Mouse (Mus musculus) heart, postnatal 0 days (tissue): Measurements from ENCODE around the gene Micu1. TPM values are rescaled to one million over a fixed set of nuclear protein-coding genes. Genes with fewer than 3 reads are reported as not detected.
A peak's percentile ranks its signal among the peaks of the same experiment; 100 is the strongest.

ENCODE experiments used
- ATAC-seq: fragments of 200-750 bp; cut with Nextera tagmentation; 2 replicates; pipeline ENCODE4 v1.8.0; 2017; ENCODE audit warnings: low read depth, moderate number of reproducible peaks, moderate library complexity; ENCODE audit not compliant: insufficient read depth
- DNase-seq: peaks from one replicate; pipeline ENCODE4 v3.0.0-alpha.2; 2016; ENCODE audit warnings: low spot score
- H3K27ac ChIP-seq: fragments of 300-500 bp; sonication (generic); 2 replicates; pipeline ENCODE4 v1.5.1; 2014; ENCODE audit warnings: low read depth, mild to moderate bottlenecking
- H3K27me3 ChIP-seq: fragments of 300-500 bp; sonication (generic); 2 replicates; pipeline ENCODE4 v1.6.1; 2014; ENCODE audit warnings: low read length, mixed read lengths; ENCODE audit not compliant: control insufficient read depth, insufficient read depth
- H3K36me3 ChIP-seq: fragments of 300-500 bp; sonication (generic); replicated peaks from 2 replicates; pipeline ENCODE4 v1.6.1; 2014; ENCODE audit warnings: low read length, mixed read lengths; ENCODE audit not compliant: control insufficient read depth, insufficient read depth
- H3K4me1 ChIP-seq: fragments of 300-500 bp; sonication (generic); 2 replicates; pipeline ENCODE4 v1.6.1; 2014; ENCODE audit warnings: antibody characterized with exemption; ENCODE audit not compliant: control insufficient read depth, insufficient read depth
- H3K4me2 ChIP-seq: fragments of 300-500 bp; sonication (generic); 2 replicates; pipeline ENCODE4 v1.6.1; 2014; ENCODE audit warnings: low read depth, mild to moderate bottlenecking, low read length, moderate library complexity
- H3K4me3 ChIP-seq: fragments of 300-500 bp; sonication (generic); 2 replicates; pipeline ENCODE4 v1.5.1; 2014; ENCODE audit warnings: low read depth, low read length
- H3K9ac ChIP-seq: fragments of 300-500 bp; sonication (generic); replicated peaks from 2 replicates; pipeline ENCODE4 v1.6.1; 2014; ENCODE audit warnings: low read depth, low read length, mixed read lengths
- H3K9me3 ChIP-seq: fragments of 300-500 bp; sonication (generic); replicated peaks from 2 replicates; pipeline ENCODE4 v1.6.1; 2016; ENCODE audit warnings: low read length; ENCODE audit not compliant: control insufficient read depth
- CTCF ChIP-seq: IDR thresholded peaks from 2 replicates; pipeline ENCODE4 v1.5.1; 2016; ENCODE audit warnings: antibody characterized with exemption, control low read depth, low read depth
- EP300 ChIP-seq: IDR thresholded peaks from 2 replicates; pipeline ENCODE4 v1.6.1; 2016; ENCODE audit warnings: antibody characterized with exemption, low read depth
- WGBS: fragments of 180-500 bp; shearing (Covaris S2); extraction: QIAGEN DNeasy Blood & Tissue Kit; methylation state at CpG from one replicate; pipeline ENCODE4 v1.1.7; 2014; 5-methylcytosine and 5-hydroxymethylcytosine counted together
- polyA plus RNA-seq: library from polyadenylated mRNA; unstranded; fragments of >200 nt; fragmentation: Nextera tagmentation; extraction: Ambion mirVana; gene quantifications from 2 replicates; pipeline ENCODE4 v1.2.1, GENCODE M21; 2015
- total RNA-seq: library from RNA; depleted of rRNA; stranded (reverse); fragments of >200 nt; gene quantifications from 2 replicates; pipeline ENCODE4 v1.2.3, GENCODE M21; 2014; ENCODE audit warnings: low replicate concordance

The Micu1 gene
- total and polyA plus RNA-seq, 2 experiments from 2014 or later, result 23.9 to 25.0 TPM

DNA sequence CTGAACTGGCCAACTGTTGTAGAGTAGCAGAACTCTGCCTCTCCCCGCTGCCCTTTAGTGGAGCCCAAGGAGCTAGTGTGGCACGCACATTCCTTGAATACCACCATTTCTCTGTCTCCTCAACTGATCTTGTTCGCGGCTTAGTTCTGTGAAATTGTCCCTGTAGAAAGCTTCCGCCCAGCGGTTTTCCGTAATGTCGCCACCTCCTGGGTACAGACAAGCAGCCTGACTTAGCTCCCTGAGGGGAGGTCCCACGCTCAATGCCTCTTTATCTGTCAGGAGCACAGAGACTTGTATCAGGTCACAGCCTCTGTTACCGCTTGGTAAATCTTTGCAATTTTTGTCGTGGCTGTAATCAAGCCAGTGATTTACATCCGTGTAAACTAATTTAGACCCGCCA is 110.7 kb downstream of the Micu1 start:
- WGBS, result 18% methylated on average over 13 of the region's 13 CpGs
- Histone ChIP-seq H3K9ac (no peak overlapping the region), H3K27me3 (no peaks in the 10 kb centered on the region), H3K9me3 (no peaks in the 10 kb centered on the region), H3K4me2 (peak overlapping the region; percentile 14; the same call in 1 of the 2 replicates), H3K36me3 (no peaks in the 10 kb centered on the region), H3K27ac (no peak overlapping the region), H3K4me3 (no peak overlapping the region), H3K4me1 (peaks cover 4% of the 10 kb centered on the region; the same call in 1 of the 2 replicates)
- ATAC-seq (no peak; the same call in 1 of the 2 replicates), DNase-seq (peak; percentile 57)
- TF ChIP-seq CTCF (peak; percentile 54), EP300 (no peak)

- ATAC-seq (no peak), DNase-seq (no peak)
- Histone ChIP-seq H3K36me3 (no peaks in the 10 kb centered on the region), H3K27ac (no peak overlapping the region), H3K4me1 (peaks cover 4% of the 10 kb centered on the region; the same call in 1 of the 2 replicates), H3K4me2 (no peak overlapping the region), H3K9ac (no peak overlapping the region), H3K4me3 (no peak overlapping the region), H3K9me3 (no peaks in the 10 kb centered on the region), H3K27me3 (no peaks in the 10 kb centered on the region)
- WGBS, result 84% methylated on average over 9 of the region's 9 CpGs
- no peak for TF ChIP-seq EP300
- TF ChIP-seq CTCF, result no peak
Observed at GRCm38 (mm10) chr10:59813759-59814158, 111.5 kb downstream of the Micu1 start.

DNA sequence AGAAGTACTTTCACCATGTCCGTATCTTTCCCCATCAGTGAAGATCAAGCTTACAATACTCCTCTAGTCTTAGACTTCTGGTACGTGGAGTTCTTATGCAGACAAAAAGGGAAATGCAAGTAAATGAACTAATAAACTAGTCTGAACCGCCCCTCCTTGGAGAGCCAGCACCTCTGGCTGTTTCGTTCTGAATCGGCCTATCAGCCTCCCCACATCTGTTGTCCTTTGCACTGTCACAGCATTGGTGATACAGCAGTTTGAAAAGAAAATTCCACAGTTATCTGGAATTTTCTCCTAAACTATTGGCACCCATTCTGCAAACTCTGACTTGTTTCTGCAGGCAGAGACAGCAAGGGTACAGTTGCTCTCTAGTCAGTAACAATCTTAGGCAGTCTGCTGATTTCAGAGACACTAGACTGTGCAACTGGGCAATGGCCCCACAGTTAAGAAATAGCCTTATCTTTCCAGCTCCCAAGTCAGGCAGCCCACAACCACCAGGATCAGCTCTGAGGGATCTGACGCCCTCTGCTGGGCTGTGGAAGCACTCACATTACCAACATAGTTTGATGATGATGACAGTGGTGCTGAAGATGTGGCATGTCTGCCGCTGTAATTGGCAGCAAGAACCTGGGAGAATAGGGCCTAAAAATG is 112.4 kb downstream of the Micu1 start:
- TF ChIP-seq CTCF (peak; percentile 69), EP300 (no peak)
- Histone ChIP-seq H3K27me3 (no peaks in the 10 kb centered on the region), H3K4me1 (peaks cover 4% of the 10 kb centered on the region; the same call in 1 of the 2 replicates), H3K4me3 (no peak overlapping the region), H3K9me3 (no peaks in the 10 kb centered on the region), H3K9ac (no peak overlapping the region), H3K27ac (no peak overlapping the region), H3K36me3 (no peaks in the 10 kb centered on the region), H3K4me2 (no peak overlapping the region)
- 55% methylated on average over 7 of the region's 7 CpGs for WGBS
- DNase-seq, result no peak
- ATAC-seq, result peak; percentile 47; the same call in 1 of the 2 replicates

GRCm38 (mm10) chr10:59816569-59816968 is 114.3 kb downstream of the Micu1 start:
- no peaks in the 10 kb centered on the region for H3K36me3 ChIP-seq
- no peak overlapping the region for H3K4me3 ChIP-seq
- DNase-seq (no peak), ATAC-seq (no peak)
- H3K9me3 ChIP-seq, result no peaks in the 10 kb centered on the region
- TF ChIP-seq EP300 (no peak), CTCF (no peak)
- no peak overlapping the region for H3K9ac ChIP-seq
- peaks cover 4% of the 10 kb centered on the region; the same call in 1 of the 2 replicates for H3K4me1 ChIP-seq
- H3K4me2 ChIP-seq, result no peak overlapping the region
- H3K27ac ChIP-seq, result no peak overlapping the region
- 77% methylated on average over 6 of the region's 6 CpGs for WGBS
- H3K27me3 ChIP-seq, result no peaks in the 10 kb centered on the region

- WGBS, result 32% methylated on average over 2 of the region's 2 CpGs
- ATAC-seq, result no peak
- DNase-seq, result peak; percentile 23
Observed at GRCm38 (mm10) chr10:59817528-59817927, 115.3 kb downstream of the Micu1 start.

DNA sequence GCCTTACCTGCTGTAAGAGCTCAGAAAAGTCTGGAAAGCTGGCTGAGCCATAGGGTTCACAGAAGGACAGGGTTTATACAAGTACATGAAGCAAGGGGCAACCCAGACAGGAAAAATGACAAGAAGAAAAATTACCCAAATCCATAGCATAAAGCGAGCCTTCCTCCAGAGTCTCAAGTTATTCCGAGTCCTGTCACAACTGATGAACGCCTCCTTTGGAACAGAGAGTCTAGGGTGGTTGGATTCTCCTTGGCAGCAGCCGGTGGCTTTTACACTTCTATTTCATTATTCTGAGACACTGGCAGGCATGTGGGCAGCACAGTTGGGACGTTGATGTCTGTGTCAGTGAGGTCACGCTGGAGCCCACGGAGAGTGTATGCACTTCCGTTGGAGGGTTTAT is 115.7 kb downstream of the Micu1 start:
- no peaks in the 10 kb centered on the region for H3K4me1 ChIP-seq
- no peak overlapping the region for H3K9ac ChIP-seq
- WGBS, result 91% methylated on average over 8 of the region's 8 CpGs
- no peaks in the 10 kb centered on the region for H3K27me3 ChIP-seq
- no peaks in the 10 kb centered on the region for H3K9me3 ChIP-seq
- TF ChIP-seq EP300, result no peak
- no peak for TF ChIP-seq CTCF
- no peaks in the 10 kb centered on the region for H3K36me3 ChIP-seq
- H3K4me3 ChIP-seq, result no peak overlapping the region
- H3K27ac ChIP-seq, result no peak overlapping the region
- DNase-seq, result no peak
- H3K4me2 ChIP-seq, result no peak overlapping the region
- ATAC-seq, result no peak

More at GRCm38 (mm10) chr10:59817528-59817927, 115.3 kb downstream of the Micu1 start:
- no peaks in the 10 kb centered on the region for H3K36me3 ChIP-seq
- H3K4me1 ChIP-seq, result peaks cover 2% of the 10 kb centered on the region; the same call in 1 of the 2 replicates
- TF ChIP-seq CTCF, result peak; percentile 64
- no peak for TF ChIP-seq EP300
- H3K27me3 ChIP-seq, result no peaks in the 10 kb centered on the region
- no peak overlapping the region for H3K9ac ChIP-seq
- no peaks in the 10 kb centered on the region for H3K9me3 ChIP-seq
- no peak overlapping the region for H3K4me2 ChIP-seq
- no peak overlapping the region for H3K4me3 ChIP-seq
- no peak overlapping the region for H3K27ac ChIP-seq
